Mouse (Mus musculus): Measurements from ENCODE around the gene Luzp2. TPM values are rescaled to one million over a fixed set of nuclear protein-coding genes. Genes with fewer than 3 reads are reported as not detected.
"Not testable (repeated sequence)": the region's sequence is repeated elsewhere in the genome, so short reads cannot be mapped to it uniquely, and the experiment has no call there.

Luzp2 gene
- polyA plus RNA-seq, 1 experiment = not detected

DNA sequence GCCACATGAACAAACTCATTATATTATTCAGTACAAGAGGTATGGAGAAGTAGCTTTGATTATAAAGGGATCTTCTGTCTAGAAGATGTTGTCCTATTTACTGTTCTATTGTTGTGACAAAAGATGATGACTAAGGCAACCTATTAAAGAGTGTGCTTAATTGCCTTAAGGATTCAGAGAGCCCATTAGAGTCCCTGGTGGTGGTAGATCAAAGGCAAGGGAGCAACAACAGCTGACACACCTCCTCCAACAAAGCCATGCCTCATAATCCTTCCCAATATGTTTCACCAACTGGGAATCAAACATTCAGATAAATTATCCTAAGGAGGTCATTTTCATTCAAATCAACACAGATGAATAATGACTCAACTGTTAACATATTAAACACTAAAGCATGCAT is 142.1 kb downstream of the Luzp2 start:
- no peak for TF ChIP-seq FLI1 (IDR thresholded peaks at IDR 0.05; ENCODE audit: low read length)
- no peak for TF ChIP-seq GATA1 (IDR thresholded peaks at IDR 0.05; ENCODE audit: borderline replicate concordance, low read length)
- Histone ChIP-seq H3K9me3 (no peaks in the 10 kb centered on the region), H3K36me3 (replicated peaks; ENCODE audit: low read length) (no peaks in the 10 kb centered on the region), H3K4me1 (no peaks in the 10 kb centered on the region), H3K4me3 (replicated peaks) (no peak overlapping the region), H3K27me3 (replicated peaks) (no peaks in the 10 kb centered on the region)

DNA sequence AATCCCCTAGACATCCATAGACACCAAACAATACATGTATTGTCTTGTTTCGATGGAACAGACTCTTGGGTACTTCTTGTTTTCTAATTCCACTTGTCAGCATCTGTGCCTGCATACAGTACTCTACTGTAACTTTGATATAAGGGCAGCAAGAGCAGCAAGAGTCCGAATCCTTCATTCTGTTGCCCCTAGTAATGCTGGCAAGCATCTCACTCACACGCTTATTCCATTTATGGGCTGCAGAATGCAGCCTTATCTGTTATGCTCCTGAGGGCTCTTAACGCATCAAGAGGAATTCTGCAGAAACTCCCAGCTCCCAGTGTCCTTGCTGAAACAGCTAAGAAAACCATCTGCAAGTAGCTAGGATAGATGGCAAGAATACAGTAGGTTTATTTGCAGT is 145.3 kb downstream of the Luzp2 start:
- Histone ChIP-seq H3K9me3 (no peaks in the 10 kb centered on the region), H3K36me3 (replicated peaks; ENCODE audit: low read length) (no peaks in the 10 kb centered on the region), H3K4me3 (replicated peaks) (no peak overlapping the region), H3K4me1 (no peaks in the 10 kb centered on the region), H3K27me3 (replicated peaks) (no peaks in the 10 kb centered on the region)
- TF ChIP-seq GATA1 (IDR thresholded peaks at IDR 0.05; ENCODE audit: borderline replicate concordance, low read length) (no peak), FLI1 (IDR thresholded peaks at IDR 0.05; ENCODE audit: low read length) (no peak)

DNA sequence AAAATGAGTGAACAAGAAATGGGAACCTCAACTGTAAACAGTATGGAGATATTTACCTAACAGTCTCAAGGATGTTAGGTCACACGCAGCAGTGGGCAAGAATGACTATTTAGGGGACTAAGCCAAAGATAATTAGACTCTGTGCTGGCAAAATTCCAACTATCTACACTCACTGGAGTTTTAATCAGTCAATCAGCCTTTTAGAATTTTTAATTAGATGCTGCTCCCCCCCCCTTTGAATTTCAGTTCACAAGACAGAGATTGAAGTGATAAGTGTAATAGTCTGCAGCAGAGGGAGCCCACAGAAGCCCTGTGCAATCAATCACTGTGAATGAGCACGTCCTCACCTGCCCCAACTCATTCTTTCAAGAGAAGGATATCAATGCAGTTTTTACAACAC is 165.1 kb downstream of the Luzp2 start:
- Histone ChIP-seq H3K4me1 (no peaks in the 10 kb centered on the region), H3K36me3 (replicated peaks; ENCODE audit: low read length) (no peaks in the 10 kb centered on the region), H3K9me3 (no peaks in the 10 kb centered on the region), H3K4me3 (replicated peaks) (no peak overlapping the region), H3K27me3 (replicated peaks) (no peaks in the 10 kb centered on the region)
- TF ChIP-seq GATA1 (IDR thresholded peaks at IDR 0.05; ENCODE audit: borderline replicate concordance, low read length) (no peak), FLI1 (IDR thresholded peaks at IDR 0.05; ENCODE audit: low read length) (no peak)

DNA sequence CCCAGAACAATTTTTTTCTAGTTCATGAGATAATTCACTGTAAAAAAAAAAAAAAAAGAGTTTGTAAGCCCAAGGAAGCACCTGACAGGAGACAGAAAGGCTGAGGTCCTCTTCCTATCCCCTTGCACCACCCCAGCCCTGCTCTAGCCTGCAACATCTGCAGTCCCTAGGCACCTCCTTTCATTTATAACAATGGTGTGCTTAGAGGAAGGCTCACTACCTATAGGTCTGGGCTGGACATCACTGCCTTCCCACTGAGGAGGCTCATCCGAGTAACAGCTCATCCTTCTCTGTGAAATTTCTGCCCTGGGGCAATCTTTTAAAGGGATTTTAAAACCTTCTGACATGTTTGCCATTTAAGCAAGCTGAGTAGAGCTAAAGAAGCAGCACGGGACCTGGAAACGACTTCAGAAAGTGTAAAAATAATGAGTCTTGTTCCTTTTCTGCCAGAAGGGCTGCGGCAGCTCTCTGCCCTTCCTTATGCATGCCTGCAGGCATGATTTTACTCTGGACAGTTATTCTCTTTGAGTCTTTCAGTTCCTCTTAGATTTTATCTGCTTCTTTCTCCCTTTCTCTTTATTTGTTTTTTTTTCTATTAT is 174.0 kb downstream of the Luzp2 start:
- no peak overlapping the region for H3K4me3 ChIP-seq (replicated peaks)
- no peaks in the 10 kb centered on the region for H3K27me3 ChIP-seq (replicated peaks)
- no peaks in the 10 kb centered on the region for H3K4me1 ChIP-seq
- TF ChIP-seq FLI1 (IDR thresholded peaks at IDR 0.05; ENCODE audit: low read length) = no peak
- TF ChIP-seq GATA1 (IDR thresholded peaks at IDR 0.05; ENCODE audit: borderline replicate concordance, low read length) = no peak
- H3K9me3 ChIP-seq = no peaks in the 10 kb centered on the region
- H3K36me3 ChIP-seq (replicated peaks; ENCODE audit: low read length) = no peaks in the 10 kb centered on the region

DNA sequence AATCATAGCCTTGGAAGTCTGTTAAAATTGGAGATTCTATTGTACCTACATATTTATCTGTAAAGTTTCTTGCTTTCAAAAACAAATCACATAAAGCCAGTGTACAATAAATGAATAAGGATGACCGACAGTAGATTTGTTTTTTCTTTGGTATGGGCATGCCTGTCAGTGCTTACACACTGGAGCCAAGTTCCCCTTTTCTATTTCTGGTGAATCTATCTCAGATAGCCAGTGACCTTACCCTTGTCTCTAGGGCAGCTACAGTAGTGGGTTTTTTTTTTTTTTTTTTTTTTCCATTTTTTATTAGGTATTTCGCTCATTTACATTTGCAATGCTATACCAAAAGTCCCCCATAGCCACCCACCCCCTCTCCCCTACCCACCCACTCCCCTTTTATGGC is 298.6 kb downstream of the Luzp2 start:
- not testable (repeated sequence) for H3K27me3 ChIP-seq (replicated peaks); H3K9me3 ChIP-seq; H3K4me3 ChIP-seq (replicated peaks); H3K36me3 ChIP-seq (replicated peaks; ENCODE audit: low read length); H3K4me1 ChIP-seq

DNA sequence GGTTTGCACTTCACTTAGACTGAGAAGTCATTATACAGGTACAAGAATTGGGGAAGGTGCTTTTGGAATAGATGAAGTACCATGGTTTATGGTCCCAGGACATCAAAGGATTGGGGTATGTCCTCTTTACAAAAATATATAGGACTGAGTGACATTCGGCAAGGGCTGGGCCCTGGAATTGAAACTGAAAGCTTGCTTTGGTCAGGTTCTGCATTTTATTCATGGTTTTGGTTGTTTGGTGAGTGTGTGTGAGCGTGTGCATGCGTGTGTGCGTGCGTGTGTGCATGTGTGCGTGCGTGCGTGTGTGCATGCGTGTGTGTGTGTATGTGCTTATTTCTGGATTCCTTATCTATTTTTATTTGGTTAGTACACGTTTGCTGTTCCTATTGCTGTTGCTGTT is 353.6 kb downstream of the Luzp2 start:
- Histone ChIP-seq H3K36me3 (replicated peaks; ENCODE audit: low read length) (no peaks in the 10 kb centered on the region), H3K9me3 (no peaks in the 10 kb centered on the region), H3K4me3 (replicated peaks) (no peak overlapping the region), H3K27me3 (replicated peaks) (no peaks in the 10 kb centered on the region), H3K4me1 (no peaks in the 10 kb centered on the region)
- TF ChIP-seq GATA1 (IDR thresholded peaks at IDR 0.05; ENCODE audit: borderline replicate concordance, low read length) (no peak), FLI1 (IDR thresholded peaks at IDR 0.05; ENCODE audit: low read length) (no peak)

DNA sequence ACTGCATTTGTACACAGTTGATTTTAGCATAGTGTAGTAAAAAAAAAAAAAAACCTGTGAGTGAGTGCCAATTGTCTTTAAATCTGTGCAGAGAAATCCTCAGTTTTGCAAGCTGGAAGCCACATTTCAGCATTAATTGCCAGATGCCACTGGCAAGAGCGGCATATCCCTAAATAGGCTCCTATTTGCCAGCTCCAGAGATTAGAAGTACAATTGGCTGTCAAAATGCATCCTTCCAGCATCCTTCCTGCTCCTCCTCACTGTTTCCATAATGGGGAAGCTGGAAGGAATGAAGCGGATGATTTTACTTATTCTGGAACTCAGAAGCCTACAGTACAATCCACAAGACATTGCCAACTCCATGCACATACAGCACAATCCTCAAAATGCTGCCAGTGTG is 354.2 kb downstream of the Luzp2 start:
- H3K36me3 ChIP-seq (replicated peaks; ENCODE audit: low read length) = no peaks in the 10 kb centered on the region
- no peaks in the 10 kb centered on the region for H3K4me1 ChIP-seq
- TF ChIP-seq FLI1 (IDR thresholded peaks at IDR 0.05; ENCODE audit: low read length) (no peak), GATA1 (IDR thresholded peaks at IDR 0.05; ENCODE audit: borderline replicate concordance, low read length) (no peak)
- H3K9me3 ChIP-seq = no peaks in the 10 kb centered on the region
- no peak overlapping the region for H3K4me3 ChIP-seq (replicated peaks)
- H3K27me3 ChIP-seq (replicated peaks) = no peaks in the 10 kb centered on the region

DNA sequence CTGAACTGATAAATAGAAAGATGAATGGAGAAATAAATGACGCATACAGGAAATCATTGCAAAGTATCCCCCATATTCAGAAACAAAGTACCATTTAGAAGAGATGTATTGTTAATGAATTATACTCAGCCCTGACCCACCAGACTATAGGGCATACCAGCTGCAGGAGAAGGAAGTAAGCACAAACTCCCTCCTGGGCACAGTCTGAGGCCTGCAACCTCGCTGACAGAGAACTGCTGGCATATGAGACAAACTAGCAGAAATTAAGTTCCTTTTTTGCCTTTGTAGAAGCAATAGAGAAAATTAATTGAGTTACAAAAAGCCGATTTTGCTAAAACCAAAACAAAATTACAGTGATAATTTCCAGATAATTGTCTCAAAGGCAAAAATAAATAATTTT is 355.4 kb downstream of the Luzp2 start:
- Histone ChIP-seq H3K9me3 (no peaks in the 10 kb centered on the region), H3K27me3 (replicated peaks) (no peaks in the 10 kb centered on the region), H3K36me3 (replicated peaks; ENCODE audit: low read length) (no peaks in the 10 kb centered on the region), H3K4me1 (no peaks in the 10 kb centered on the region), H3K4me3 (replicated peaks) (no peak overlapping the region)
- TF ChIP-seq FLI1 (IDR thresholded peaks at IDR 0.05; ENCODE audit: low read length) = no peak
- TF ChIP-seq GATA1 (IDR thresholded peaks at IDR 0.05; ENCODE audit: borderline replicate concordance, low read length) = no peak

DNA sequence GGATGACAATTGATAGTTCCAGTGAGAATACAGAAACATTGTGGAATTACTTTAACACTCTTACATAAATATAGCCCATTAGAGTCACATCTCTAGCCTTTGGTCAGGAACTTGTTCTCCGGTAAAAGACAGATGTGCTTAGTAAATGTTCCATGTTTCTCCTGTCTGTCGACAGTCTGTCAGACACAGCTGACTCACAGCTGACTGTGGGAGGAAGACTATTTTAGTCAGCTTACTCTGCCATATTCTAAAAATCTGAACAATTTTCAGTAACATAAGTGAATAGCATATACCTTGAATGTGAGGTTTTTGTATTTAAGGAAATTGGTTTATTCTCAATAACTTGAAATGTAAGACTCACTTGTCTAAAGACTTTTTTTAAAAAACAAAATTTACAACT is 363.5 kb downstream of the Luzp2 start:
- no peak overlapping the region for H3K4me3 ChIP-seq (replicated peaks)
- no peaks in the 10 kb centered on the region for H3K9me3 ChIP-seq
- no peaks in the 10 kb centered on the region for H3K36me3 ChIP-seq (replicated peaks; ENCODE audit: low read length)
- TF ChIP-seq FLI1 (IDR thresholded peaks at IDR 0.05; ENCODE audit: low read length) (no peak), GATA1 (IDR thresholded peaks at IDR 0.05; ENCODE audit: borderline replicate concordance, low read length) (no peak)
- H3K27me3 ChIP-seq (replicated peaks) = no peaks in the 10 kb centered on the region
- no peaks in the 10 kb centered on the region for H3K4me1 ChIP-seq

DNA sequence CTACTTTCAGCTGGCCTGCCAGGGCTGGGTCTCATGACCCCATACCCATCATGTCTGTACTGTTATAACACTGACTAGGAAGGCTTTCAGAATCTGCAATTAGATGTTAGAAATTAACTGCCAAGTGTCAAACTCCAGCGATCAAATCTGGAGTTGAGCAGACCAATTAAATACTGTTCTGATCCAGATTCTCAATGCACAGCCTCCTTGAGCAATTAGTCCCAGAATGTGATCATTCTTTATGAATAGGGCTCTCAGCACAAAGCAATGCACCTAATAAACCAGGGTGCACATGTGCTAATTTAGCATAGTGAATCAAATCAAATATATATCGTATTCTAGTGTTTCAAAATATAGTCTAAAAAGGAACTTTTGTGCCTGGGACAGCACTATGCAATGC is 387.7 kb downstream of the Luzp2 start:
- Histone ChIP-seq H3K27me3 (replicated peaks) (no peaks in the 10 kb centered on the region), H3K36me3 (replicated peaks; ENCODE audit: low read length) (no peaks in the 10 kb centered on the region), H3K4me1 (no peaks in the 10 kb centered on the region), H3K9me3 (no peaks in the 10 kb centered on the region), H3K4me3 (replicated peaks) (no peak overlapping the region)
- TF ChIP-seq FLI1 (IDR thresholded peaks at IDR 0.05; ENCODE audit: low read length) (no peak), GATA1 (IDR thresholded peaks at IDR 0.05; ENCODE audit: borderline replicate concordance, low read length) (no peak)

DNA sequence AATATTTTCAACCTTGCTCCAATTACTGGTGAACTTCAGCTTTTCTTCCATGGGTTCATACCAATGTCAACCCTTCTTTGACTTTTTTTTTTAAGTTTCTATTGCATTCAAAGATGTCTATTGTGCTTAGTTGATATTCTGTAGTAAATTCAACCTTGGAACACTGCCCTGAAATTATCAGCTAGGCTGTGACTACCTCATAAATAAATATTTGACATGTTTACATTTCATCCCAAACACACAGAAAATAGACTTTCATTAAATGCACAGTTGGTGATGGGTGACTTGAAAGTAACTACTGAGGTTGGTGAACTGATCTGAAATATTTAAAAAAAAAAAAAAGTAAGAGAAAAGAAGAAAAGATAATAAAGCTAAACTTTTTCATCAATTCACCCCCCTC is 394.1 kb downstream of the Luzp2 start:
- no peak for TF ChIP-seq FLI1 (IDR thresholded peaks at IDR 0.05; ENCODE audit: low read length)
- no peak for TF ChIP-seq GATA1 (IDR thresholded peaks at IDR 0.05; ENCODE audit: borderline replicate concordance, low read length)
- no peaks in the 10 kb centered on the region for H3K4me1 ChIP-seq
- H3K36me3 ChIP-seq (replicated peaks; ENCODE audit: low read length) = no peaks in the 10 kb centered on the region
- no peaks in the 10 kb centered on the region for H3K9me3 ChIP-seq
- H3K27me3 ChIP-seq (replicated peaks) = no peaks in the 10 kb centered on the region
- H3K4me3 ChIP-seq (replicated peaks) = no peak overlapping the region

All from megakaryocyte, embryonic 14.5 days (primary cell).